Mouse (Mus musculus): Measurements from ENCODE around the gene Crybg2. TPM values are rescaled to one million over a fixed set of nuclear protein-coding genes. Genes with fewer than 3 reads are reported as not detected.

Crybg2 gene
- polyA plus RNA-seq, 2 experiments, result 0.23 to 0.42 TPM

DNA sequence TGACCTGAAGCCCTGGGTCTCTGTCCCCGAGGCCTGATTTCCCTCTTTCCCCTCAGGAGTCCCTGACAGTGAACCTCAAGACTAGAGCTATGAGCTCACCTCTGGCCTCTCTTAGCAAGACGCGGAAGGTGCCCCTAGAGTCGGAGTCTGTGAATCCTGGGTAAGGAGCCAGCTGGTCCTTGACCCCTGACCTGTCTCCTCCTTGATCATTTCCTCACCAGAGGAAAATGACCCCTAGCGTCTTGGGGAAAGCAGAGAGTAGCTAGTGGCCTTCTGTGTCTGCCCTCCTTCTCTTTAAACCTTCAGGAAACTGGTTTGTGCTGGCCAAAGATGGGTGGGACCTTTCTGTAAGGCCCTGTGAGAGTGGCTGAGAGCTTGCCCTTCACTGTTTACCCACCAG lies 47.6 kb downstream of the Crybg2 start:
- TF ChIP-seq EP300 (IDR thresholded peaks at IDR 0.05; ENCODE audit: low read depth), result no peak
- no peak for TF ChIP-seq CTCF (IDR thresholded peaks at IDR 0.05; ENCODE audit: low read depth)
- Histone ChIP-seq H3K4me1 (replicated peaks; ENCODE audit: control insufficient read depth in 2 of 2, insufficient read depth in 2 of 2, low read length in 1 of 2) (peaks cover 4 to 41% of the 10 kb centered on the region in 2 experiments; a peak in 3 of 4 replicates), H3K9ac (replicated peaks) (no peak overlapping the region), H3K27ac (no peak overlapping the region), H3K4me3 (ENCODE audit: insufficient read depth in 1 of 2, low read depth in 2 of 2, low read length in 2 of 2) (no peak overlapping the region), H3K4me2 (ENCODE audit: low read depth) (no peak overlapping the region), H3K36me3 (replicated peaks; ENCODE audit: control insufficient read depth, insufficient read depth, low read depth) (no peaks in the 10 kb centered on the region), H3K27me3 (ENCODE audit: control insufficient read depth, insufficient read depth, low read length) (no peaks in the 10 kb centered on the region), H3K9me3 (ENCODE audit: control insufficient read depth, low read length) (no peaks in the 10 kb centered on the region)
- DNase-seq (ENCODE audit: low read depth in 3 of 3, low spot score in 3 of 3) (no peak), ATAC-seq (ENCODE audit: insufficient read depth) (no peak)
- 65% methylated on average over 5 of the region's 5 CpGs for WGBS (ENCODE audit: insufficient replicate concordance)

GRCm38 (mm10) chr4:134110653-134111052 lies 50.0 kb downstream of the Crybg2 start:
- Histone ChIP-seq H3K9me3 (ENCODE audit: control insufficient read depth, low read length) (no peaks in the 10 kb centered on the region), H3K4me1 (replicated peaks; ENCODE audit: control insufficient read depth in 2 of 2, insufficient read depth in 2 of 2, low read length in 1 of 2) (peaks cover 4 to 39% of the 10 kb centered on the region in 2 experiments; a peak in 3 of 4 replicates), H3K9ac (replicated peaks) (no peak overlapping the region), H3K27me3 (ENCODE audit: control insufficient read depth, insufficient read depth, low read length) (no peaks in the 10 kb centered on the region), H3K27ac (no peak overlapping the region), H3K4me2 (ENCODE audit: low read depth) (no peak overlapping the region), H3K36me3 (replicated peaks; ENCODE audit: control insufficient read depth, insufficient read depth, low read depth) (no peaks in the 10 kb centered on the region), H3K4me3 (ENCODE audit: insufficient read depth in 1 of 2, low read depth in 2 of 2, low read length in 2 of 2) (no peak overlapping the region)
- TF ChIP-seq EP300 (IDR thresholded peaks at IDR 0.05; ENCODE audit: low read depth), result no peak
- DNase-seq (ENCODE audit: low read depth in 3 of 3, low spot score in 3 of 3) (no peak), ATAC-seq (ENCODE audit: insufficient read depth) (no peak)
- 30% methylated on average over 3 of the region's 3 CpGs for WGBS (ENCODE audit: insufficient replicate concordance)

DNA sequence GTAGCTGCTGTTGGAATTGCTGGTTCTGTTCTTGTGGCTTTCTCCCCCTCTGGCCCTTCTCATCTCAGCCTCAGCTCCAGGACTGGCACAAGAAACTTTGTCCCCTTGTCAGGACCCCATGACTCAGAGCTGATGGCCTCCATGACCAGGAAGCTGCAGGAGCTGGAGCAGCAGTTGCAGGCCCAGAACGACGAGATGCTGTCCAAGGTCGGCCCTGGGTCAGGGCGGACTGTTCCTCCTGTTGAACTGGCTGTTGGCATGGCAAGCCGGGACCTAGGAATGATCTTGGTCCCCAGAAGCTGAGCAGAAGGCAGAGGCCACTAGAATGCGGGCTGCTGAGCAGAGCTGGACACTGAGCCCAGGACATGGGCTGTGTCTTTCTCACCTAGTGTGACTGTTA lies 51.8 kb downstream of the Crybg2 start:
- no peak for TF ChIP-seq CTCF (IDR thresholded peaks at IDR 0.05; ENCODE audit: low read depth)
- TF ChIP-seq EP300 (IDR thresholded peaks at IDR 0.05; ENCODE audit: low read depth), result no peak
- Histone ChIP-seq H3K9ac (replicated peaks) (no peak overlapping the region), H3K4me1 (replicated peaks; ENCODE audit: control insufficient read depth in 2 of 2, insufficient read depth in 2 of 2, low read length in 1 of 2) (peaks cover 4 to 30% of the 10 kb centered on the region in 2 experiments; a peak in 3 of 4 replicates), H3K4me3 (ENCODE audit: insufficient read depth in 1 of 2, low read depth in 2 of 2, low read length in 2 of 2) (no peak overlapping the region), H3K4me2 (ENCODE audit: low read depth) (no peak overlapping the region), H3K36me3 (replicated peaks; ENCODE audit: control insufficient read depth, insufficient read depth, low read depth) (no peaks in the 10 kb centered on the region), H3K27me3 (ENCODE audit: control insufficient read depth, insufficient read depth, low read length) (no peaks in the 10 kb centered on the region), H3K9me3 (ENCODE audit: control insufficient read depth, low read length) (no peaks in the 10 kb centered on the region), H3K27ac (no peak overlapping the region)
- 71% methylated on average over 6 of the region's 6 CpGs for WGBS (ENCODE audit: insufficient replicate concordance)
- DNase-seq (ENCODE audit: low read depth in 3 of 3, low spot score in 3 of 3) (no peak), ATAC-seq (ENCODE audit: insufficient read depth) (no peak)

- H3K36me3 ChIP-seq (replicated peaks; ENCODE audit: control insufficient read depth, insufficient read depth, low read depth), result no peaks in the 10 kb centered on the region
- H3K27ac ChIP-seq, result no peak overlapping the region
- no peak overlapping the region for H3K4me3 ChIP-seq (ENCODE audit: insufficient read depth in 1 of 2, low read depth in 2 of 2, low read length in 2 of 2)
- TF ChIP-seq EP300 (IDR thresholded peaks at IDR 0.05; ENCODE audit: low read depth) (no peak), CTCF (IDR thresholded peaks at IDR 0.05; ENCODE audit: low read depth) (no peak)
- H3K4me2 ChIP-seq (ENCODE audit: low read depth), result no peak overlapping the region
- 45% methylated on average over 10 of the region's 10 CpGs for WGBS (ENCODE audit: insufficient replicate concordance)
- no peak overlapping the region for H3K9ac ChIP-seq (replicated peaks)
- H3K4me1 ChIP-seq (replicated peaks; ENCODE audit: control insufficient read depth in 2 of 2, insufficient read depth in 2 of 2, low read length in 1 of 2), result peaks cover 4 to 28% of the 10 kb centered on the region in 2 experiments; a peak in 3 of 4 replicates
- no peak for DNase-seq (ENCODE audit: low read depth in 3 of 3, low spot score in 3 of 3)
- no peaks in the 10 kb centered on the region for H3K9me3 ChIP-seq (ENCODE audit: control insufficient read depth, low read length)
- H3K27me3 ChIP-seq (ENCODE audit: control insufficient read depth, insufficient read depth, low read length), result no peaks in the 10 kb centered on the region
- ATAC-seq (ENCODE audit: insufficient read depth), result no peak
These were observed 52.9 kb downstream of the Crybg2 start for GRCm38 (mm10) chr4:134113356-134113994.

DNA sequence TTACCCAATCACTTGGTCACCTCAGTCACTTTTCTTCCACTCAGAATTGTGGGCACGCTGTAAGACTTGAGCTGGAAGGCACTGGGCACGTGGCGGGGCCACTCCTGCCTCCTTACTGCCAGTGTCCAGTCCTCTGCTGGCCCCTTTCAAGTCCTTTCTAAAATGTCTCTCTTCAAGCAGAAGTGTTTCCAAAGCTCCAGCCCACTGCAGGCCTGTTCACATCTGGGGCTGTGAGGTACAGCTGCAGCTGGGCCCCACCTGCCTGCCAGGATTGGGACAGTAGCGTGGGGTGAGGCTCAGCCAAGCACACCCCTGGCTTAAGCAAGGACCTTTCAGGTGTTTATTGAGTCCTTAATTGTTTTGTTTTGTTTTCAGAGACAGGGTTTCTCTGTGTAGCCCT lies 53.4 kb downstream of the Crybg2 start:
- ATAC-seq (ENCODE audit: insufficient read depth) (no peak), DNase-seq (ENCODE audit: low read depth in 3 of 3, low spot score in 3 of 3) (no peak)
- Histone ChIP-seq H3K27ac (no peak overlapping the region), H3K27me3 (ENCODE audit: control insufficient read depth, insufficient read depth, low read length) (no peaks in the 10 kb centered on the region), H3K4me1 (replicated peaks; ENCODE audit: control insufficient read depth in 2 of 2, insufficient read depth in 2 of 2, low read length in 1 of 2) (peaks cover 4 to 28% of the 10 kb centered on the region in 2 experiments; a peak in 3 of 4 replicates), H3K9ac (replicated peaks) (no peak overlapping the region), H3K4me2 (ENCODE audit: low read depth) (no peak overlapping the region), H3K36me3 (replicated peaks; ENCODE audit: control insufficient read depth, insufficient read depth, low read depth) (no peaks in the 10 kb centered on the region), H3K4me3 (ENCODE audit: insufficient read depth in 1 of 2, low read depth in 2 of 2, low read length in 2 of 2) (no peak overlapping the region), H3K9me3 (ENCODE audit: control insufficient read depth, low read length) (no peaks in the 10 kb centered on the region)
- 81% methylated on average over 4 of the region's 4 CpGs for WGBS (ENCODE audit: insufficient replicate concordance)
- TF ChIP-seq CTCF (IDR thresholded peaks at IDR 0.05; ENCODE audit: low read depth), result no peak
- no peak for TF ChIP-seq EP300 (IDR thresholded peaks at IDR 0.05; ENCODE audit: low read depth)
